Mouse (Mus musculus): ENCODE data around the gene Fam209.
A peak's percentile ranks its signal among the peaks of the same experiment; 100 is the strongest.

The Fam209 gene

DNA sequence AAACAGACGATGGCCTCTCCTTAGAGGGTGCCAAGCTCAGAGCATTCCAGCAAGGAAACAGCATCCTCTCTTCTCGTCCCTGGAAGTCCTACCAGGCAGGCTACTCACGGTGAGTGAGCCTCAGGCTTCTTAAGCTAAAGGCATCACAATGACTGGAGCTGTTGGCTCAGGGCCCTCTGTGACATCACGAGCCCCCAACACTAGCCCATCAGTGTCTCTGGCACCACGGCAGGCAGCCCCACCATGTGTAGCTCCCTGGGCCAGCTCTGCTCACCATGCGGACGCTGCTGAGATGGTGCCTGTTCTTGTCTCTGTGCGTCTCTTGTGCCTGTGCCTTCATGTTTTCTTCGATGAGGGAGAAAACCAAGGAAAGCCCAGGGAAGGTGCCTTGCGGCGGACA, at the start of gene Fam209:
Gene Fam209 (plus strand): TSS at position 203 of the 400 bp plus-strand sequence.
- DNase-seq, result no peak

- peak; percentile 43 to 45 for DNase-seq
These were observed 41.7 kb upstream of the Fam209 start for GRCm38 (mm10) chr2:172430609-172431008.

- no peak for DNase-seq
These were observed 38.6 kb upstream of the Fam209 start for GRCm38 (mm10) chr2:172433746-172434145.

- DNase-seq, result no peak
These were observed 34.9 kb upstream of the Fam209 start for GRCm38 (mm10) chr2:172437371-172437952.

- peak; percentile 99 to 100 for DNase-seq
These were observed 32.3 kb upstream of the Fam209 start, which contains the start of gene Rtf2 for GRCm38 (mm10) chr2:172439843-172440639. TSS of gene Rtf2 (plus strand) at chr2:172440556.

DNA sequence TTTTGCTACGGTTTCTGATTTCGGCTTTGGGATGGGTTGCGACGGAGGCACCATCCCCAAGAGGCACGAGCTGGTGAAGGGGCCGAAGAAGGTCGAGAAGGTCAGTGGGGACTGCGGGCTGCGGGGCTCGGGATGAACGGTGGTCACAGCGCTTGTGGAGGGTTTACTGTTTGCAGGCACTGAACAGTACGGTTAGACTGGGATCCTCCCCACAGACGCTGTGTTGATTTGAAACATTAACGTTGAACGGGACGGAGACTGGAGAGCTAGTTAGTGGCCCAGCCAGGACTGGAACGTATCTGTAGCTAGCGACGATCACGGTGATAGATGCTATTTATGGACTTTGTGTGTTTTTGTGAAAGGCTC, 31.7 kb upstream of the Fam209 start:
- no peak for DNase-seq

DNA sequence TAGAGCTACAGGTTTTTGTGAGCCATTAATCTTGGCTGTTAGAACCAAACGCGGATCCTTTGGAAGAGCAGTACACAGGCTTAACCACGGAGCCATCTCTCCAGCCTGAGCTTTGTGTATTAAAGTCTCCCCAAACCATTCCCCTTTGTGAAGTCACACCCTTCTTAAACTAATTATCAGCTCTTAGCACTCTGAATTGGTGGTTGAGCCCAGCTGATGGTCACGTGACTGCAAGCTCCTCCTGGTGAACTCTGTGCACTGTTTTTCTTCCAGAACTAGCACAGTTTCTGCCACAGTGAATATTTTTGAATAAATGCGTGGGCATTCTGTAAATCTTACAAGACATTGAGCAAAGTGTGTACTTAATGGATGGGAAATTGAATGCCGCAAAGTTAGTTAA, 31.1 kb upstream of the Fam209 start:
- peak; percentile 27 to 58 for DNase-seq

DNA sequence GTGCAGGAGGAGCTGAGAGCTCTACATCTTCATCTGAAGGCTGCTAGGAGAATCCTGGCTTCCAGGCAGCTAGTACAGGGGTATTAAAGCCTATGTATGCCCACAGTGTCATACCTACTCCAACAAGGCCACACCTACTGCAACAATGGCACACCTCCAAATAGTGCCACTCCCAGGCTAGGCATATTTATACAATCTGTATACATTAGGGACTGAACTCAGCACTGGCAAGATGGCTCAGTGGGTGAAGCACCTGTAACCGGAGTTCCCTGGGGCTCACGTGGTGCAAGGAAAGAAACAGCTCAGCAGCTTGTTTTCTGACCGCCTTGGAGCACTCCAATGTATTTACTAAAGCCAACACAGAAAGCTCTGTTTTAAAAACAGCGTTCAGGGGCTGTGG, 26.7 kb upstream of the Fam209 start:
- DNase-seq, result no peak

- peak in 1 of 2 experiments; percentile 55 for DNase-seq
These were observed 25.0 kb upstream of the Fam209 start for GRCm38 (mm10) chr2:172447317-172447716.

DNA sequence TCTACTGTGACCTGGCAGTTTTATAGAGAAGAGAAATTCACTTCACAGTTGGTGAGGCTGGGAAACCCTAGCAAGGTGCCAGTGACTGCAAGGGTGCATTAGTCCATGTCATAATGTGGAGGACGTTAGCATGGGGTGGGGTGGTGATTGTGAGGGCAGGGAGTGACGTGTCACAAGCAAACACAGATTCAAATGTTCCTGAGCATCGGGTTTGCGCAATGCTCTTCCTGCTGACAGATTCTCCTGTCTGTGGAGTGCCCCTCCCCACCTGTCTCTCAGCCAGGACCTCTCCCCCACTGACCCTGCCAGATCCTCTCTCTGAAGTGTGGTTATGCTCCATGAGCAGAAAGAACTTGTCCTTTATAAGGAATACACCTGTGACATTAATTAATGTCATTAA, 24.0 kb upstream of the Fam209 start:
- DNase-seq, result no peak

DNA sequence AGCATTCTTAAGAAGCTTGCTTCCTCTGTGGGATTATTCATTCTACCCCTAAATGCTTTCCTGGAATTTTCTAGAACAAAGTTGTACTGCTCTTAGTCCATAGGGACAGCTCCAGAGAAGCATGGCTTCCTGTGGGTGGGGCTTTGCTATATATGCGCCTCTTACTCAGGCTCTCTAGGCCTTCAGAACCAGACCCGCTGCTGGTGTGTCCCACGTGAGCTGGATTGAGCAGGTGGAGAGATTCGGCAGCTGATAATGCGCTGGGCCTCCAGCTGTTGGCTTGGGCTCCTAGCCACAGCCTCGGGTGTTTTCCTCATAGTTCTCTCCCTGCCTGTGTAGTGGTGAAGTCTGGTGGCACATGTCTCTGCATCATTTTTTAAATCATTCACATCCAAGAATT, 21.7 kb upstream of the Fam209 start:
- DNase-seq, result no peak

DNA sequence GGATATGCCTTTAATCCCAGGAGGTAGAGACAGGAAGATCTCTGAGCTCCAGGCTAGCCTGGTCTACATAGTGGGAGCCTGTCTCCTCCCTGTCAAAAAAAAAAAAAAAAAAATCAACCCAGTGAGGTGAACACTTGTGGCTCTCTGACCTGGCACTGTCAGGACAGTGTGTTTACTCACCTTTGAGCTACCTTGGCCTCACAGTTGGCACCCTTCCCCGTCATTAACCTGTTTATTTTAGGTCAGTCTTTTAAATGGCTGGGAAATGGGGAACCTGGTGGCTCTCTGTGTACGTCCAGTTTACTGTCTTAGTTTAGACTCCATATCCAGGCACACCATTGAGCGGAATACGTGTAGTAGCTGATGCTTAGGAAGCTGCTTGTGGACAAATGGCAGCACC, 20.3 kb upstream of the Fam209 start:
- DNase-seq, result peak in 1 of 2 experiments; percentile 39

DNA sequence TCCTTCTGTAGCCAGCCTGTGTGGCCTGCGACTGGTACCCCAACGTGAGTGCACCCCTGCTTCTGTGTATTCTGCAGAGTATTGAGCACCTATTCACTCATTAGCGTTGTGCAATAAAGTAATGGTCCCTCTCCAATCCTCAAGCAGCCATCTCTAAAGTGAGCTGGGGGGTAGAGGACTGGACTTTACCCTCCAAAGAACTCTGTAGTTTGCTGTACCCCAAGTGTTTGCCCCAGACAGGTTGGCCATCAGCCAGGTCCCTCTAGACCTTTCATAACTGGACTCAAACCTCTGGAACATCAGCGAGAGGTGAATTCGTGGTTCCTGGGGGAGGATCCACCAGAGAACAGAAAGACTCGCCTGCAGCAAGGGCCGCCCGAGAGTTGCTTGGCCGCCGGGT, 19.9 kb upstream of the Fam209 start:
- DNase-seq, result peak; percentile 34 to 49

- DNase-seq, result no peak
These were observed 13.8 kb upstream of the Fam209 start, which contains the start of gene Gcnt7 for GRCm38 (mm10) chr2:172458496-172458895. TSS of gene Gcnt7 (minus strand) at chr2:172458596.

DNA sequence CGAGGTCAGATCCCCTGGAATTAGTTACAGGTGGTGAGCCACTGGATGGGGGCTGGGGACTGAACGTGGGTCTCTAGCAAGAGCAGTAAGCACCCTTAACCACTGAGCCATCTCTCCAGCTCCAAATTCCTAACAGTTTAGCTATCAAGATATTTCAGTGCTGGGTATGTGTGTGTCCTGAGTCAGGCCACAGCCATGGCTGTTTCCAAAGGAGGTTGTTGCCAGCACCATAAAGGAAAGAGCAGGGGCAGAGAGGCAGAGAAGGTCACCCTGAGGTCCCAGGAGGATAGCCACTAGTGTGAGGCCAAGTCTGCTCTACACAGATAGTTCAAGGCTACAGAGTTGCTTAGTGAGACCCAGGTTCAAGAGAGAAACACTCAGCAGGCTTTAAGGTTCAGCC, 11.7 kb upstream of the Fam209 start:
- no peak for DNase-seq

DNA sequence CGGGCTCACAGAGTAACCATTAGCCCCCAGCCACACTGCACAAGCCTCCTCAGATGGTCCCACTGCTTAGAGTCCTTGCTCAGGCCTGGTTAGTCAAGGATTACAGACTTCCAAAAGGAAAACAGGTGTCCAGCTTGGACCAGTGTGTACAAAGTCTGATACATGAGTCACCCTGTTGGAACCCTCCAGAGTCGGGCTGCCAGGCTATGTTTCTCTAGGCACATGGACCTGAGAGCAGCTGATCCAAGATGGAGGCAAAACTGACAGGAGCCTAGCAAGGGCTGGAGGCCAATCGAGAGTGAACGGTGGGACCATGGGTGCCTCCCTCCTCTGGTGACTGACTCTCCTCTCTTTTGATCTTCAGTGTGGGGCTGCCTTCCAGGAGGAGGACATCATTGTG, 9.5 kb upstream of the Fam209 start:
- DNase-seq, result no peak

GRCm38 (mm10) chr2:172466427-172467132, 5.7 kb upstream of the Fam209 start:
- DNase-seq, result peak; percentile 66 to 78

- no peak for DNase-seq
These were observed 5.1 kb upstream of the Fam209 start for GRCm38 (mm10) chr2:172467206-172467605.

GRCm38 (mm10) chr2:172468346-172468819, 3.9 kb upstream of the Fam209 start:
- peak; percentile 76 to 87 for DNase-seq

DNA sequence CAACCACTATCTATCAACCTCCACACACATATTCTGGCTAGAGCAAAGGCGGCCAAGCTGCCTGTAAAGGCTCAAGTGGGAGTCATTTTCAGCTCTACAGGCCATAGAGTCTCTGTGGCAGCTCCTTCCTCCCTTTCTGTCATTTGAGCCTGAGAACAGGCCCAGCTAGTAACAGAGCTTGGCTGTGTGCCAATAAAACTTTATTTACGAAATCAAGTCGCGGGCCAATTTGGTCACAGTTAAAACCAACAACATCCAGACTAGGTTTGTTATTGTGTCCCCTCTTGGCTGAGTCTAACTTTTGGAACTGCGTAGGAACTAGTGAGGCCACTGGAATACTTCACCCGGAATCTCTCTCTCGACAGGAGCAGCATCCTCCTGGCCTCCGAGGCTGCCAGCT, 1.3 kb downstream of the Fam209 start:
- DNase-seq, result no peak

- DNase-seq, result peak in 1 of 2 experiments; percentile 54
These were observed 2.6 kb downstream of the Fam209 start for GRCm38 (mm10) chr2:172474970-172475369.

GRCm38 (mm10) chr2:172476707-172477260, 4.5 kb downstream of the Fam209 start:
- DNase-seq, result no peak

DNA sequence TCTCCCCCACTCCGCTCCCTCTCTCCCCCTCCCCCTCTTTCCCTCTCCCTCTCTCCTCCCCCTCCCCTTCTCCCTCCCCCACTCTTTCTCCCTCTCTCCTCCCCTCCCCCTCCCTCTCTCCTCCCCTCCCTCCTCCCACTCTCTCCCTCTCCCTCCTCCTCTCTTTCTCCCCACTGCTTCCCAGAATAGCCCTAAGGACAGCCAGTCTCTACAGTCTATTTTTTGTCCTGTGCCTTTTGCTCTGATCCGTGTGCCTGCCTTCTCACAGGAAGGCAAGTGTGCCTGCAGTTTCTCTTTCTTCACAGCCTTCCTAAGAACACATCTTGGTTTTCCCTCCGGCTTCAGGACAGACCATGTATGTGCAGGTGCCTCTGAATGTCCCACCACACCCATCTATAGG, 5.0 kb downstream of the Fam209 start:
- DNase-seq, result no peak

All from kidney, postnatal 25 days (tissue).